Mouse (Mus musculus): ENCODE data around the gene Kansl2.

GRCm38 (mm10) chr15:98503317-98503716 lies 30.7 kb downstream of the Kansl2 start:
- TF ChIP-seq CTCF (IDR thresholded peaks at IDR 0.05; ENCODE audit: control insufficient read depth, insufficient read depth, insufficient replicate concordance, low read depth, low read length) (no peak), POLR2A (IDR thresholded peaks at IDR 0.05; ENCODE audit: control insufficient read depth, low read depth, low read length) (no peak)

Data from testis, adult 2 months (tissue).